ENCODE assay signal across 8 mouse cellular contexts in the genomic region with DNA sequence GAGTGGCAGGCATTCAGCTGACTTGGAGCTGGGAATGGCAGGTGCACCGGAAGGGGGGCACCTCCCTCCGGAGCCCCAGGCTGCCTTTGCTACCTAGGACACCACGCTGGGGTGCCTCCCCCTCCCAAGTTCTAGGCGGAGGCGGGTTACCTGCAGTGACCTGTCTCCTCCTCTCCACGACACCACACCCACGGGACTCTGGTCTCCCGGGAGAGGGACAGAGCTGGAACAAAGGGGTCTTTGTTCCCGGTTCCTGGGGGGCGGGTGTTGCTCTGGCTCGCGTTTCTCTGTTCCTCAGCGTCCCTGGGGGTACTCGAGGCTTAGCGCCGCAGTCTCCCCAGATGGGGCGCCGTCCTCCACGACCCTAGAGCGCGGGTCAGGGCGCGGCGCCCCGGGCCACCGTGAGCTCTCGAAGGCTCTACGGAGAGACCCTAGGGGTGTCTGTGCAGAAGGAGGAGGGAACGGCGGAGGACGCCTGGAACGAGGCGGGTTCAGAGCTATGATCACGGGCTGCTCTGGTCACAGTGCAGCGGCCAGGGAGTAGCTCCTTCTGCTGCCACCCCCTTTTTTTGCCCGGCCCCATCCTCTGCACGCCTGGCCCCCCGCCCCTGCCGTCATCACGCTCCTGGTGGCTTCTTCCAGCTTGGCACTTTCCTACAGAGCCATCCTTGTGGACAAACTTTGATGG. TPM values are rescaled to one million over a fixed set of nuclear protein-coding genes. Genes with fewer than 3 reads are reported as not detected.
A peak's percentile ranks its signal among the peaks of the same experiment; 100 is the strongest.
DNase-seq lines count a peak whose midpoint lies in the region; ATAC-seq and TF ChIP-seq lines count a peak whose summit lies in the region.

A gene (plus strand): TSS at position 617 of the 688 bp plus-strand sequence.

- no peak for TF ChIP-seq POLR2A in thymus, adult 2 months (IDR thresholded peaks at IDR 0.05; ENCODE audit: control insufficient read depth, extremely low read depth, insufficient read depth, low read length, poor library complexity)

- H3K27ac ChIP-seq in hindbrain, embryonic 13.5 days: peak within 1 kb of the TSS; percentile 89
- no peak within 1 kb of the TSS; the same call in 1 of the 2 replicates for H3K27ac ChIP-seq in midbrain, embryonic 11.5 days (ENCODE audit: low read depth, low read length)
- H3K27ac ChIP-seq in thymus, adult 2 months (ENCODE audit: control insufficient read depth, insufficient read depth, low read length): no peak within 1 kb of the TSS

- under 1% methylated on average over 39 of the region's 40 CpGs for WGBS in hindbrain, embryonic 13.5 days
- under 1% methylated on average over 40 of the region's 40 CpGs for WGBS in midbrain, embryonic 11.5 days
- under 1% methylated on average over 40 of the region's 40 CpGs for WGBS in thymus, adult 2 months

- no peaks in the 10 kb centered on the region for H3K9me3 ChIP-seq in hindbrain, embryonic 13.5 days
- no peaks in the 10 kb centered on the region for H3K9me3 ChIP-seq in midbrain, embryonic 11.5 days (ENCODE audit: control insufficient read depth, low read length)

- ATAC-seq in hindbrain, embryonic 13.5 days (ENCODE audit: low FRiP score): peak; percentile 62
- ATAC-seq in midbrain, embryonic 11.5 days (ENCODE audit: low FRiP score): peak; percentile 70

- H3K9ac ChIP-seq in hindbrain, embryonic 13.5 days: peak within 1 kb of the TSS; percentile 93
- peak within 1 kb of the TSS; percentile 80 for H3K9ac ChIP-seq in midbrain, embryonic 11.5 days (ENCODE audit: low read length)

- TF ChIP-seq CTCF in thymus, adult 2 months (IDR thresholded peaks at IDR 0.05; ENCODE audit: borderline replicate concordance, control insufficient read depth, extremely low read depth, insufficient read depth, low read length, poor library complexity): no peak

- DNase-seq in cerebellum, postnatal 36 days: peak; percentile 8 to 9
- DNase-seq in cerebellum, adult 18-20 months: no peak
- peak; percentile 1 for DNase-seq in lung, postnatal 10 days
- no peak for DNase-seq in lung, postnatal 36 days
- peak; percentile 94 for DNase-seq in midbrain, embryonic 11.5 days (ENCODE audit: low spot score, missing footprints)
- DNase-seq in thymus, adult 2 months: peak; percentile 44
- DNase-seq in urinary bladder, postnatal 25 days (ENCODE audit: low spot score): no peak

- no peaks in the 10 kb centered on the region for H3K36me3 ChIP-seq in hindbrain, embryonic 13.5 days
- no peaks in the 10 kb centered on the region for H3K36me3 ChIP-seq in midbrain, embryonic 11.5 days (ENCODE audit: control insufficient read depth, insufficient read depth, low read length)
- H3K36me3 ChIP-seq in thymus, adult 2 months (ENCODE audit: control insufficient read depth, insufficient read depth, low read length): no peaks in the 10 kb centered on the region

- 0 out of 2 replicates have a peak, but pooled peaks cover 4% of the 10 kb centered on the region for H3K27me3 ChIP-seq in hindbrain, embryonic 13.5 days
- peaks cover 11% of the 10 kb centered on the region for H3K27me3 ChIP-seq in midbrain, embryonic 11.5 days (ENCODE audit: control insufficient read depth, insufficient read depth, low read length)
- peaks cover 13% of the 10 kb centered on the region for H3K27me3 ChIP-seq in thymus, adult 2 months (ENCODE audit: control insufficient read depth, insufficient read depth, low read length)

- H3K4me2 ChIP-seq in hindbrain, embryonic 13.5 days: peak within 1 kb of the TSS; percentile 79
- H3K4me2 ChIP-seq in midbrain, embryonic 11.5 days: peak within 1 kb of the TSS; percentile 85

- peaks cover 19% of the 10 kb centered on the region for H3K4me1 ChIP-seq in hindbrain, embryonic 13.5 days (replicated peaks)
- H3K4me1 ChIP-seq in midbrain, embryonic 11.5 days (ENCODE audit: control insufficient read depth, insufficient read depth, low read length): no peaks in the 10 kb centered on the region
- peaks cover 16% of the 10 kb centered on the region for H3K4me1 ChIP-seq in thymus, adult 2 months (replicated peaks; ENCODE audit: control insufficient read depth, insufficient read depth, low read length)

- H3K4me3 ChIP-seq in hindbrain, embryonic 13.5 days: peak within 1 kb of the TSS; percentile 65
- peak within 1 kb of the TSS; percentile 45 for H3K4me3 ChIP-seq in midbrain, embryonic 11.5 days (ENCODE audit: low read depth, low read length)
- H3K4me3 ChIP-seq in thymus, adult 2 months (ENCODE audit: control insufficient read depth, insufficient read depth, low read length): peak within 1 kb of the TSS; percentile 56

RNA-seq across cellular contexts. Expression of the gene that starts here (rescaled TPM):
- 5.3 and 5.5 TPM in 2 replicates for polyA plus RNA-seq in hindbrain, embryonic 13.5 days (2015; fragmentation: Nextera tagmentation; extraction: Ambion mirVana)
- 1.9 TPM in 2 replicates for polyA plus RNA-seq in midbrain, embryonic 11.5 days (2014; fragmentation: Nextera tagmentation; extraction: Ambion mirVana)
- polyA plus RNA-seq in thymus, adult 2 months (2012; rRNA removed): 0.28 and 0.56 TPM in 2 replicates

Comparison
In these comparisons a context has a peak if more than half of its experiments do, and no peak if none do; other contexts are left out.
1. DNase-seq: peak in cerebellum, postnatal 36 days (2 of 2), lung, postnatal 10 days (single experiment) and midbrain, embryonic 11.5 days (single experiment); none in cerebellum, adult 18-20 months (0 of 2), lung, postnatal 36 days (single experiment) and urinary bladder, postnatal 25 days (single experiment).
2. Peak in DNase-seq and H3K4me3 ChIP-seq in thymus, adult 2 months; RNA of the gene not detected or under 1 TPM.
3. Peak in every context shown above with its lines, with median percentiles within 50 percentile points of each other: H3K4me3 ChIP-seq.